Mouse (Mus musculus): ENCODE measurements at regions not wholly inside any gene's neighbourhood (a gene's known extent, or its start where the extent isn't known, plus 50 kb on each side); places are given as distances from the start of the nearest gene placed in this dataset.

- Histone ChIP-seq H3K9me3 (replicated peaks; ENCODE audit: control insufficient read depth, low read length) (no peaks in the 10 kb centered on the region), H3K4me1 (ENCODE audit: control insufficient read depth, insufficient read depth, low read length) (no peaks in the 10 kb centered on the region), H3K27ac (replicated peaks; ENCODE audit: low read depth, low read length) (no peak overlapping the region), H3K36me3 (replicated peaks; ENCODE audit: control insufficient read depth, insufficient read depth, low read depth, low read length) (no peaks in the 10 kb centered on the region), H3K9ac (replicated peaks; ENCODE audit: low read length) (no peak overlapping the region), H3K4me2 (ENCODE audit: low read depth, low read length) (no peak overlapping the region), H3K4me3 (ENCODE audit: low read depth, low read length) (no peak overlapping the region), H3K27me3 (ENCODE audit: control insufficient read depth, insufficient read depth, low read length) (no peaks in the 10 kb centered on the region)
- no peak for DNase-seq (ENCODE audit: low spot score)
- WGBS, result 87% methylated on average over 1 of the region's 1 CpGs
- ATAC-seq (replicated peaks; ENCODE audit: insufficient number of reproducible peaks, low FRiP score, low TSS enrichment, low read depth), result no peak
Measured at GRCm38 (mm10) chr1:132794462-132794861, 52.9 kb upstream of the Nfasc start.

All from embryonic facial prominence, embryonic 11.5 days (tissue).